Mouse (Mus musculus) mouse trophoblast stem cell (cell line): ENCODE measurements around the gene AI661453.
"Not testable (repeated sequence)": the region's sequence is repeated elsewhere in the genome, so short reads cannot be mapped to it uniquely, and the experiment has no call there.

Experiments used
- in situ Hi-C, 2 experiments: fragments of 300-500 bp; cut with MseI, MboI; formaldehyde crosslinking; loops; 2 replicates in 1 of 2; 3 replicates in 1 of 2; pipeline ENCODE4 v1.15.1; 2025

AI661453 gene

DNA sequence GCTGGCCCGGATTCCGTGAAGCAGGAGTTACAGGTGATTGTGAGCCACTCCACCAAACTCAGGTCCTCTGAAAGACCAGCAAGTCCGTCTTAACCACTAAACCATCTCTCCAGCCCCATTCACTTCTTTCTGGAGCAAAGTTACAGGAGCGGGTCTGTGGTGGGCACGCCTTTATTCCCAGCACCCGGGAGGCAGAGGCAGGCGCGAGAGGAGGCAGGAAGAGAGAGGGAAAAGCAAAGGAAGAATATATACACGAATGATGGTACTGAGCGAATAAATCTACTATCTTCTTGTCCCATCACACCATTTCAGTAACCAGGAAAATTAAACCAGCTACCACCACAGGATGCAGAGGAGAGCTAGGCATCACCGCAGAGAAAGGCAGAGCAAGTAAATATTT, 65.1 kb downstream of the AI661453 start:
- in situ Hi-C loops: no loop called here

DNA sequence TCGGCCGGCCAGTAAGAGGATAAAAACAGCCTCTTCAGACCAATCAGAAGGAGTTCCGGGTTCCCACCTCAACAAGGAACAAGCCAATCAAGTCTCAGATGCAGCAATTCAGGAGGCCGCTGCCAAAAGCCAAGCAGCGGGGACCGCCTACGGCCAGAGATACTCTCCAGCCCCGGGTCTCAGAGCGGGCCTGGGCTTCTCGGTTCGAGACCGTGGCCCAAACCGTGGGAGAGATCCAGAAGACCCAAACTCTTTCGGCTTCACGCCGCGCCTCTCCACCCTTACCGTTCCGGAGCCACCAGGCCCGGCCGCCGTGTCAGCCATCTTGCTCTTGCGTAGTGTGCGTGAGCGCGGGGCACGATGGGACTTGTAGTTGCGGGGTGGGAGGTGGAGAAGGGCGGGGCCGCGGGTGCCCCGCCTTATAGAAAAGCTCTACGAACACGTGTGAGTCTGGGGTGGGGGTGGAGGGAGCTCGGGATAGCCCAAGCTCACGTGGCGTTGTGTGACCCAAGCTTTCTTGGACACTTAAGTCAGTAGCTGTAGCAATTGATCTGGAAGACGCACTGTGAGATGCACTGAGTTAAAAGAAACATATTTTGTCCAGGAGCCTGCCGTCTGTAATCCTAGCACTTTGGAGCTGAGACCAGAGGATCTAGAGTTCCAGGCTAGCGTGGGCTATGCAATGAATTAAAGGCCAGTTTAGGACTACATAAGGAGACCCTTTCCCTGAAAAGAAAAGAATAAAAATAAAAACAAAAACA, 65.7 kb downstream of the AI661453 start, which contains the start of gene Taf8:
TSS of gene Taf8 (minus strand) at position 347 of the 761 bp plus-strand sequence.
- in situ Hi-C loops: no loop called here

DNA sequence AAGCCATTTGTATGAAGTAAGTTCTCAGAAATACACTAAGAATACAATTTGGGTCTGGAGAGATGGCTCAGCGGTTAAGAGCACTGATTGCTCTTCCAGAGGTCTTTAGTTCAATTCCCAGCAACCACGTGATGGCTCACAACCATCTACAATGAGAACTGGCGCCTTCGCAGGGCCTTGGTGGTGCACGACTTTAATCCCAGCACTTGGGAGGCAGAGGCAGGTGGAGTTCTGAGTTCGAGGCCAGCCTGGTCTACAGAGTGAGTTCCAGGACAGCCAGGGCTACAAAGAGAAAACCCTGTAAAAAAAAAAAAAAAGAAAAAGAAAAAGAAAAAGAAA, 66.3 kb downstream of the AI661453 start:
- in situ Hi-C loops: not testable (repeated sequence)

DNA sequence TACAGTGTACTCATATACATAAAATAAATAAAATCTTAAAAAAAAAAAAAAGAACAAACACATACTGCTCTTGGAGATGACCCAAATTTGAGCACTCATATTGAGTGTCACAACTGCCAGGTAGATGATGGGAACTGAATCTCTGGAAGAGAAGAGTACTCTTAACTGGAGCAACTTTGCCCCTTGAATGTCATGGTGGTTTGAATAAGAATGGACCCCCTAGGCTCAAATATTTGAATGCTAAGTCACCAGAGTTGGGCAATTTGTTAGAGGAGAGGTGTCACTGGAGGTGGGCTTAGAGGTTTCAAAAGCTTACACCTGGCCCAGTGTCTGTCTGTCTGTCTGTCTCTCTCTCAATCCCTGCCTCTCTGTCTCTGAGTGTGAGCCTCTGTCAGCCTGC, 67.3 kb downstream of the AI661453 start:
- in situ Hi-C loops: no loop called here

DNA sequence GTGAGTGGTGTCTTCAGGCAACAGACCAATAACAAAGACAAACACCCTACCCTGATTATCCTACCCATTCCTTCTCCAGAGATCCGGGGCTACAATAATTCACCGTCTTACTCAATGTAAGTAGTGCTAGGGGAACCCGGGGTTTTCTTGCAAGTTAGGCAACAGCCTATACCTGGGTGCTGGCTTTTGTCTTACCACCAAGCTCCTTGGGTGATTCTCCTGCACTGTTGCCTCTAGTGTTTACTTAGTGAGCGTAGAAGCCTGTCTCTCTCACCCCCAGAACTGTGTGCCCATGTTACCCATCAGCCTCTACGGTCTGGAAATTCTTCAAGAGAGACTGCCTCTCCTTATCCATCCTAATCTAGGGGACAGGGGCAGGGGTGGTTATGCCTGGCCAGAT, 67.8 kb downstream of the AI661453 start:
- in situ Hi-C loops: no loop called here

DNA sequence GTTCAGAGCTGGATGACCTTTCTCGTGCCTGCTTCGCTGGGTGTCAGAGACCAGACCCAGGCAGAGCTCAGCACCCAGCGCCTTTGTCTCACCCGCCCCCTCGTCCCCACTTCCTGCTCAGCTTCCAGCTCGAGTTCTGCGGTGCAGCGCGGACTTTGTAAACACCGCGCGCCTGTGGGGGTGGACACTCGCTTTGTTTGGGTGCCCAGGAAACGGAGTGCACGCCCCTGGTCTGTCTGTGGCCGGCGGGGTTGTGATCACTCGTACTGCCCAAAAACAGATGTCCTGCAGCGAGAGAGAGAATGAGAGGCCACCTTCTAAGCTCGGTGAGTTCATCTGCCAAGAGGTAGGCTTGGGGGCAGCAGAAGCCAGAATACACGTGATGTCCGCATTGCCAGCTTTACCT, 68.5 kb downstream of the AI661453 start, which contains the start of gene Ccnd3:
TSS of gene Ccnd3 (plus strand) at position 111 of the 406 bp plus-strand sequence.
- in situ Hi-C loops: no loop called here

DNA sequence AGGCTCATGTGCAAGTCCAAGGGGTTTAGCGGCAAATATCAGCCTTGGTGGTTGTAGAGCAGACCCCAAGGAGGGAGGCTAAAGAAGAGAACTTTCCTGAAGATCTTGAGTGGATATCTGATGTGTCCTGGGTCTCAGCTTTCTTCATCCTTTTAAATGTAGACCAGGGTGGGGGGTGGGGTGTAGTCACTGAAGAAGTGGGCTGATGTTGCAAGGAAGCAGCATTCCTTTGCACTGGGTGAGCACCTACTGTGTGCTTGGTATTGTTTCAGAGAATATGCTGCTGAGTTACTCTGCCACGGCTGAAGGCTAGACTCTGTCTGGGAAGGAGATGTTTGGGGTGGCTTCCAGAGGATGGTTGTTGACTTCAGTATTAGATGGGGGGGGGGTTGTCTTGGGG, 69.2 kb downstream of the AI661453 start:
- in situ Hi-C loops: no loop called here

DNA sequence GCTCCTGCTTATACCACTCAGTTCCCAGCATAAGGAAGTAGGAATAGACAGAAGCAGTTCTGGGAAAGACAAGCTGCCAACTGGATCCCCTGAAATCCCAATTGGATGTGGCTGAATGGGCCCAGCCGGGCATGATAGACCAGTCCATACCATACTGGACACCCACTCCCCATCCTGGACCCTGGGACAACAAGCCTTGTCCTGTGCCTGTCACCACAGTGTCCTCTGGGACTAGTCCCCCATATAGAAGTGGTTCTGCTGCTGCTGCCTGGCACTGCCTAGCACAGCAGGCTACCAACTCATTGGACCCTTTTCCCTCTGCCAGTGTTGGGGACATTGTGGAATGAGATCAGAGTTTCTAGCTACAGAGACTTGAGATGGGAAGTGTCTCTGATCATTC, 69.6 kb downstream of the AI661453 start:
- in situ Hi-C loops: no loop called here

DNA sequence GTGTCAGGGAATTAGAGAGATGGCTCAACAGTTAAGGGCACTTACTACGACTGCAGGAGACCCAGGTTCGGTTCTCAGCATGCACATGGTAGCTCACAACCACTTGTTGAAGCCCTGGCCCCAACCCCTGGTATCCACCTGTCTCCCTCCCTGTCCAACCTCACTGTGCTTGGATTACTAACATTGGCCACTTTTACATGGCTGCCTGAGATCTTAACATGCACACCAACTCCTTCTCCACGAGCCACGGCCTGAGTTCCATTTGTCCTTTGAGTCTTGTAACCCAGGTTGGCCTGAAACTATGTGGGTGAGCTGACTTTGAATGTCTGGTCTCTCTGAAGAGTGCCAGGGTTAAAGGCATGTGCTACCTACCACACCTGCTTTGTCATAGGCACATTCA, 70.3 kb downstream of the AI661453 start:
- in situ Hi-C loops: no loop called here

DNA sequence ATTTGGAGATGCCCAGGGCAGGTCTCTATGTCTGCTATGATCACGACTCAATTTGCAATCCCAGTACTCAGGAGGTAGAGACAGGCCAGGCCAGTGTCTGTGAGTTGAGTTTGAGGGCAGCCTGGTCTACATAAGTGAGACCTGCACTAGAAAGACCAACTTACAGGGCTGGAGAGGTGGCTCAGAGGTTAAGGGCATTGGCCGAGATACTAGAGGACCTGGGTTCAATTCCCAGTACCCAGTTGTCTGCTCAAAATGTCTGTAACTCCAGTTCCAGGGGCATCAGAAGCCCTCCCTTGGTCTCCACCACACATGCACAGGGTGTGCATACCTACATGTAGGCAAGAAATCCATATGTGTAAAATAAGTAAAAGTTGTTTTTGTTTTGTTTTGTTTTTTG, 71.1 kb downstream of the AI661453 start:
- in situ Hi-C loops: no loop called here

DNA sequence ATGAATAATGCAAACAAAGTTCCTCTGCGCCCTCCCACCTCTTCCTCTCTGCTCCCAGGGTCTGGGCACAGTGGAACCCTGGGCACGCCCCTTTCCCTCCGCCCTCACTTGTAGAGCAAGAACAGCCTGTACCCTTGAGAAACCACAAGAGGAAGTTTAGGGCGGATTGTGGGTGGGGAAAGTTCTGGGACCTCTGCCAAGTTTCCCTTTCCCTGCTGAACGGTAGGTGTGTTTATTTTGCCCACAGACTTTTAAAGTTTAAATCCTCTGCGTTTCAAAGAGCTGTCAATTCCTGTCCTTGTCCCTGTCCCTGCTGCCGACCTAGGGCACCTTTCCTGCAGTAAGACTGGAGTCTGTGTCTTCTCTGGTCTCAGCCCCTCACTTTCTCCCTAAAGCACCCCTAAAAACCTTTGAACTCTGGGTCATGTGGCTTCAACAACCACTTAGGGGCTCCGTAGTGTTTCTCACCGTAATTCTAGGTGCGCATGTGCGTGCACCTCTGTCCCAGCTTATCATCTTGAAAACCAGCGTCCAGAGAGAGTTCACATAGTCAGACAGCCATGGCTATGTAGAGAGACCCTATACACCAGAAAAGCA, 71.7 kb downstream of the AI661453 start:
- in situ Hi-C loops: no loop called here

DNA sequence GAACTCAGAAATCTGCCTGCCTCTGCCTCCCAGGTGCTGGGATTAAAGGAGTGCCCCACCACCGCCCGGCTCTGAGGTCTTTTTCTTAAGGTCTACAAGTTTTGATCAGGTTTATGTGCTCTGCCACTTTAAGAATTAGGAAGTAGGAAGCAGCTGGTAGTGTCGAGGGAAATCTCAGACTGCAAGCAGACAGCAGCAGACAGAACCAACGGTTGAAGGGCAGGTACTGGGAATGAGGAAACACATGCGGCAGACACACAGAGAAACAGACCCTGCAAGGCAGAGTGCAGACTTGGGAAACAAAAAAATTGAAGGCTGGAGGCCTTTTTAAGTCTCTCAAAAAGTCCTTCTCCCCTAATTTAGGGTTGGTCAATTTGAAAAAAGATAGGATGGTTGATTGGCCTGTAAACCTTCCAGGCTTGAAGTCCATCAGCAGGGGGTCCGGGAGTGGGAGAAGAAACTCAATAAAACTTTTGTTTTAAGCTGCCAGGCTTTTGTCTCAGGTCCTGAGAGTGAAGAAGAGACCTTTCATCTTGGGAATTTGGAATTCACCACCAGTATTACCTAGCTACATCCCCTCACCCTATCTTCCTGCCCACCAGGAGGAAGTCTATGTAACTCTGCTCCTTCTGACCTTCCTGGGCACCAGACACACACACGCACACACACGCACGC, 72.8 kb downstream of the AI661453 start:
- in situ Hi-C loops: no loop called here

DNA sequence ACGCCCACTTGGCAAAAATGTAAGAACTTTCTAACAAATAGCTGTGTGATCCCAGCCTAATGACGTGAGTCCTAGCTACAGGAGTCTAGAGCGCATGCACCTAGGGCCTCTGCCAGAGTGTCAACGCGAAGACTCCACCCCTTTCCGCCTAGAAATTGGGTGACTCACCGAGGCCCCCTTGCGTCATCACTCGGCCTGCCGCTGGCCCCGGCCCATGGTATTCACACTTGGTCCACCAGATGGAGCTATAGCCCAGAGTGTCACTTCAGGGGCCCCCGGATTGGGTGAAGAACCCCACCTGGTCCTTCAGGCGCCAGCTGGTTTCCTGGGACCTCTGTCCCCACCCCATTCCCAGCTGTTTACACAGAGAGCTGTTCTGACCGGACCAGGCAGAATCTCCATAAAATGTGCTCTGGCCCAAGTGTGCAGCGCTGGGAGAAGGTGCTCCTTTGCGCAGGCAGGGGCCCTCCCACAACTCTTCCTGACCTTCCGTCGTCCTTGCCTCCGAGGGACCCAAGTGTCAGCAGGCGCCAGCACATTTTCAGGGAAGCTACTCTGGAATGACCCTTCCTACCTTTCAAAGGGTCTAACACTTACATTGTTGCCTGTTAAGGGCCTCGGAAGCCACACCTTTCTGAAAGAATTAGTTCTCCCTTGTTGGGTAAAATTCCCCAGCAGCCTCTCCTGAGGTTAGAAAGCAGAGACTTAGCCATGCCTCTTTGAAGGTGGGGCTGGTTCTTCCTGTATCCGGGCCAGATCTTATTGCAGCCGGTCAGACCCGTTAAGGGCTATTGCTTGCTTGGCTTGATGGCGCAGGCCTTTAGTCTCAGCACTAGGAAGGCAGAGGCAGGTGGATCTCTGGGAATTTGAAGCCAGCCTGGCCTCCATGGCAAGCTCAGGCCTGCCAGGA, 75.0 kb downstream of the AI661453 start:
- in situ Hi-C loops: loop anchor here (5.0 kb wide), 2 partner anchors 86 to 91 kb away; no protein-coding TSS in a partner anchor

DNA sequence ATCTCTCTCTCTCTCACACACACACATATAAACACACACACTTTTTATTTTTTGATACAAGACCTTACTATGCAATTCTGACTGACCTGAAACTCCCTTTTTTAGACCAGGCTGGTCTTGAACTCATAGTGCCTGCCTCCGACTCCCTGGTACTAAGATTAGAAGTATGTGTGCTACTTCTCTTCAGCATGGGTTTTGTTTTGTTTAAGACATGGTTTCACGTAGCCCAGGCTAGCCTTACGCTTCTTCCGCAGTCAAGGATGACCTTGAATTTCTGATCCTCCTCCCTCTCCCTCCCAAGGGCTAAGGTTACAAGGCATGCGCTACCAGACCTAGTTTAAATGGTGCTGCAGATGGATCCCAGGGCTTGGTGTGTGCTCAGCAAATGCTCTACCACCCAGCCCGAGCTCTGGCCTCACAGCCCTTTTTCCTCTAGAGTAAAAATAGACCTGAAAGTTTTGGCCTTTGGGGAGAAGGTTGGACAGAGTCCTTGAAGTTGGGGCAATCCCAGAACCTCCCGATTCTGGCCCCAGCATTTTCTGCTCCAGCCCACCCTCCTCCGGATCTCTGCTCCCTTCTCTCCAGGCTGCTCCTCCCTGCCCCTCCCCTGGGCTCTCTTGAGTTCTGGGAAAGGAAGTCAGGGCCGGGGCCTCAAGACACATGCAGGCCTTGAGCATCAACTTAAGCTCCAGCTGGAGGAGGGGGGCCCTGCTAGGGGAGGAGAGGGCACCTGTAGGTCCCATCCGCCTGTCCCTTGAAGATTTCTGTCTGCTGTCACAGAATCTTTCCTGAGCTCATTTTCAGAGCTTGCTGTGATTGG, 76.8 kb downstream of the AI661453 start:
- in situ Hi-C loops: loop anchor here (5.0 kb wide), 2 partner anchors 84 to 89 kb away; no protein-coding TSS in a partner anchor

DNA sequence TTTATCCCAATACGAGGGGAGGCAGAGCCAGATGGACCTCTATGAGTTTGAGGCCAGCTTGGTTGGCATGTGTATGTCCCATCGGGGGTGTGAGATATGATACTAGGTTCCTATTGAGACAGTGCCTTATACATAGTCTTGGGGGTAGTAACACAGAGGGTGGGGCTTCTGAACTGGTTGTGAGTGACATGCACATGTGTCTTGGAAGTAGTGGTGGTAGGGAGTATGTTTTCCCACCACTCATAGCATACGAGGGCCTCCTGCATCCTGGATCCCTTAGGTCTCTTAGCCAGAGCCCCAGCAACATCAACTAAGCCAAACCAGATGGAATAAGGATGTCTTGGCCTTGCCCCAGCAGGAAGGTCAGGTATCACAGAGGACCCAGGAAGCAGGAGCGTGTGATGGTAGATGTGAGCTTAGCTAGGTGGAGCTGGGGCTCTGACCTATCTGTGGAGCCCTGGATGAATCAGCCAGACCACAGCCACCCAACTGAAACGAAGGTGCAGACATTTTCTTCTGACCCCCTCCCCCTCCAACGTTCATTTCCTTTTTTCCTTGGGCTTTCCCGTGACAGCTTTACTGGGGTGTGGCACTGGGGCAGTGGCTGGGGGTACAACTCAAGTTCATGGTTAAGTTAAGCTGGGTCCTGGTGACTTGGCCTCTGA, 78.9 kb downstream of the AI661453 start:
- in situ Hi-C loops: no loop called here

DNA sequence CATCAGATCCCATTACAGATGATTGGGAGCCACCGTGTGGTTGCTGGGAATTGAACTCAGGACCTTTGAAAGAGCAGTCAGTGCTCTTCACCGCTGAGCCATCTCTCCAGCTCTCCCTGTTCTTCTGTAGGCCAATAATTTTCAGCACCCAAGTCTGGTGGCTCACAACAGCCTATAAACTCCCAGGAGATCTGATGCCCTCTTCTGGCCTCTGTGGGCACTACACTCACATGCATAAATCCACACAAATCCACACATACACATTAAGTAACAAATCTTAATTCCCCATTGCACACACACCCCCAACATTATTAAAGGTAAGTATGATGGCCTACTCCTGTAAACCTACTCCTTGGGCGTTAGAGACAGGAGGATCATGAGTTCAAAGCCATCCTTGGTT, 79.8 kb downstream of the AI661453 start:
- in situ Hi-C loops: no loop called here

DNA sequence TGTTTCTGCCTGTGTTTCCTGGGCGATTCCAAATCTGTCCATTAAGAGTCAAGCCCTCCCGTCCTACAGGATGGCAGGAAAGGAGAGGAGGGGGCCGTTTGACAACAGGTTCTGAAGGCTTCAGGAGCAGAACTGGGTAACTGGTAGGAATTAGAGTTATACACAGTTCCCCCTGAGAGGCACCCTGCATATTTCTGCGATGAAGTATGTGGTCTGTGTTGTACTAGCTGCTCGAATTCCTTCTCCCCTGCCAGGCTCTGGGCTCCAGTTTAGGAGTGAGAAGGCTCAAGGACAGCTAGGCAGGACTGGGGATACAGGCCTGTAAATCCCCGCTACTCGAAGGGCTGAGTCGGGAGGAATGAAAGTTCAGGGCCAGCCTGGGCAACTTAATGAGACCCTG, 81.8 kb downstream of the AI661453 start:
- in situ Hi-C loops: no loop called here
